Mouse (Mus musculus) cerebellum, adult 2 months (tissue): ENCODE measurements around the gene Ccdc77. TPM values are rescaled to one million over a fixed set of nuclear protein-coding genes. Genes with fewer than 3 reads are reported as not detected.
A peak's percentile ranks its signal among the peaks of the same experiment; 100 is the strongest.

Source experiments
- DNase-seq, 2 experiments: peaks; one replicate each; pipeline ENCODE4 v3.0.0; 2021
- H3K27ac ChIP-seq: fragments of 200-500 bp; 2 replicates; pipeline ENCODE4 v1.5.1; 2012; ENCODE audit warnings: low read length, control low read depth, inconsistent platforms; ENCODE audit not compliant: insufficient read depth
- H3K27me3 ChIP-seq: fragments of 200-500 bp; 2 replicates; pipeline ENCODE4 v1.6.1; 2012; ENCODE audit warnings: inconsistent platforms, mild to moderate bottlenecking, low read length, moderate library complexity; ENCODE audit not compliant: control insufficient read depth, insufficient read depth
- H3K4me1 ChIP-seq: fragments of 200-500 bp; 2 replicates; pipeline ENCODE4 v1.6.1; 2011; ENCODE audit warnings: low read length; ENCODE audit not compliant: control insufficient read depth, insufficient read depth
- H3K4me3 ChIP-seq: fragments of 200-500 bp; replicated peaks from 2 replicates; pipeline ENCODE3; 2011; ENCODE audit warnings: mild to moderate bottlenecking, low read depth, low read length, control low read depth; ENCODE audit not compliant: insufficient read depth
- CTCF ChIP-seq: fragments of 200-500 bp; IDR thresholded peaks from 2 replicates; pipeline ENCODE4 v1.5.1; 2011; ENCODE audit warnings: low read depth, mild to moderate bottlenecking, control low read depth, low read length, moderate library complexity, borderline replicate concordance; ENCODE audit not compliant: insufficient read depth
- POLR2A ChIP-seq: fragments of 200-500 bp; IDR thresholded peaks from 2 replicates; pipeline ENCODE4 v1.6.1; 2011; ENCODE audit warnings: low read length, control low read depth, borderline replicate concordance; ENCODE audit not compliant: insufficient read depth
- WGBS: fragments of 180-500 bp; shearing (Covaris S2); methylation state at CpG from one replicate; pipeline ENCODE4 v1.1.7; 2018; 5-methylcytosine and 5-hydroxymethylcytosine counted together
- polyA plus RNA-seq: library from polyadenylated mRNA; depleted of rRNA; stranded (reverse); fragments of >200 nt; gene quantifications from 2 replicates; pipeline ENCODE4 v1.2.3, GENCODE M21; 2012; rRNA removed

The Ccdc77 gene
- polyA plus RNA-seq = 8.0 and 8.8 TPM in 2 replicates

DNA sequence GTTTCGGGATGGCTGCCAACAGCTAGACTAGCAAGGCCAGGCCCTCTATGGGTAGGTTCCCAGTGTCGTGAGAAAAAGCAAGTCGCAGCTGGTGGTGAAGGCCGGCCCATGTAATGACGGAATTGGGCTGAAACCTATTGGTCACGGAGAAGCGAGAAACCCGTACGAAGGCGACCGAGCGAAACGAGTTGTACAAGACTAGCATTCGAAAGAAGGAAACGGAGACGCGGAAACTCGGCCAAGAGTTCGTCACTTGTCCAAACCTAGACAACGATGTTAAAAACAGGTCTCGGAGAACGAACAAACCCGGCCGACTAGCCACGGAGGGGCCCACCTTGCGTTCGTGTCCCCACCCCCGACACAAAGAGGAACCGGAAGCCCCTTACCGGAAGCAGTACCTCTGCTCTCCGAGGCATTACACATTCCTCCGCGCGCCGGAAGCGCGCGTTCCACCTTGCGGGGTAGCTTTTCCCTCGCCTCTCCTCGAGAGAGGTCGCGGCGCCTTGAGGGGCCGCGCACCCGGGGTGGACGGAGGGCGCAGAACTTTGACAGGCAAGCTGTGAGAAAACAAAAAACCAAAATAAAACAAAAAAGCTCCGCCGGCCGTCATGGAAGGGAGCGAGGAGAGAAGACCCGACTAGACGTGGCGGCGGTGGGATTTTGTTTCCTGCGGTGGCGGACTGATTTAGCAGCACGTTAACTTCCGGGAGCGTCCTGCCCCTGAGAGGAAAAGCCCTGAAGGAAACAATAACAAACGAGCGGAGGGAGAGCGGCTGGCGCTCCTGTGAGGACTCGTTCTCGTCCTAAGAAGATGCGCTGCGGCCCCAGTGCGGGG, at the start of gene Ccdc77, which contains the start of gene Kdm5a:
Ccdc77 (minus strand) TSS at position 687 of the 835 bp plus-strand sequence.
Kdm5a (plus strand) TSS at position 437 of the 835 bp plus-strand sequence.
- Histone ChIP-seq H3K4me3 (peak within 1 kb of the TSS; percentile 87), H3K4me1 (no peaks in the 10 kb centered on the region; the same call in 1 of the 2 replicates), H3K27ac (peak within 1 kb of the TSS; percentile 95), H3K27me3 (no peaks in the 10 kb centered on the region)
- TF ChIP-seq POLR2A = peak; percentile 93
- no peak for TF ChIP-seq CTCF
- DNase-seq = peak; percentile 94 to 95
- under 1% methylated on average over 71 of the region's 71 CpGs for WGBS

DNA sequence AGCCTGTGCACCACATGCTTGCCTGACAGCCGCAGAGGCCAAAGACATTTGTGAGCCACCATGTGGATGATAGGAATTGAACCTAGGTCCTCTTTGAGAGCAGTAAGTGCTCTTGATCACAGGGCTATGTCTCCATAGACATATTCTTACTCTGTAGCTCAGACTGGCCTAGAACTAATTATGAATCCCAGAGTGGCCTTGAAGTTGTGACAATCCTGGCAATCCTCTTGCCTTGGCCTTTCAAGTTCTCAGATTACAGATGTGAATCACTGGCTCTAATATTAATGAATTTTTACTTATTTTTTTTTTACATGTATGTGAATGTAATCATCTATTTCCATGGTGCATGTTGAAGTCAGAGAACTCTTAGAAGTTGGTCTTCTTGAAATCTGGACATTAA, 39.8 kb upstream of the Ccdc77 start:
- Histone ChIP-seq H3K27me3 (no peaks in the 10 kb centered on the region), H3K4me3 (no peak overlapping the region), H3K27ac (no peak overlapping the region), H3K4me1 (no peaks in the 10 kb centered on the region)
- DNase-seq = no peak
- TF ChIP-seq POLR2A = no peak
- no peak for TF ChIP-seq CTCF
- 92% methylated on average over 1 of the region's 1 CpGs for WGBS

DNA sequence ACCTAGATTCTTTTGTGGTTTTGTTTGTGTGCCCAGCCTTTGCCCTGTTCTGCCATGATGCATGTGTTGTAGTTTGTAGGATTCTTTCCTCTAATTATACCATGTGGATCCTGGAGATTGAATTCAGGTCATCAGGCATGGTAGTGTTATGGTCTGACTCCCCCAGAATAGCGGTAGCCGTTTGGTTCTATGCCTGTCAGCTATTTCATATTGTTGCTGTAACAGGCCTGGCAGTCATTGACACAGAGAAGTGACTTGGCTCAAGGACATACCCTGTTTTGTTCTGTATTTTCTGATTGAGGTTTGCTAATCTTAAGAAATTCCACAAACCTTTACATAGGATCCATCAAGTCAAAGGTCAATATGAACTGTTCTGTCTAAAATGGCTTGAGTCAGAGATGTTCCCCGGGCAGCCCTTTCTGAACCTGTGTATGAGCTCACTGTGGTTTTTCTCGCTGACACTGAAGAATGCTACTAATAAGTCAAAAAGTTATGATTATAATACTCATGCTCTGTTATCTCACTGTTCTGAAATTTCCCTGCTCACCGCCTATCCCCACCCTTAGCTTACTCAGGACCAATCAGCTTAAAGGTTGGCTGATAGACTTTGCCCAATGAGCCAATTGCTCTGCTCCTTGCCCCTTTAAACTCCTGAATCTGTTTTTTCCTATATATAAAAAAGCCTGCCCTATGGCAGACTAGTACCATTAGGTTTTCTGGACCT, 31.6 kb upstream of the Ccdc77 start:
- no peaks in the 10 kb centered on the region for H3K4me1 ChIP-seq
- no peaks in the 10 kb centered on the region for H3K27me3 ChIP-seq
- WGBS = 94% methylated on average over 5 of the region's 5 CpGs
- no peak overlapping the region for H3K4me3 ChIP-seq
- H3K27ac ChIP-seq = no peak overlapping the region
- DNase-seq = no peak
- TF ChIP-seq POLR2A (no peak), CTCF (no peak)

DNA sequence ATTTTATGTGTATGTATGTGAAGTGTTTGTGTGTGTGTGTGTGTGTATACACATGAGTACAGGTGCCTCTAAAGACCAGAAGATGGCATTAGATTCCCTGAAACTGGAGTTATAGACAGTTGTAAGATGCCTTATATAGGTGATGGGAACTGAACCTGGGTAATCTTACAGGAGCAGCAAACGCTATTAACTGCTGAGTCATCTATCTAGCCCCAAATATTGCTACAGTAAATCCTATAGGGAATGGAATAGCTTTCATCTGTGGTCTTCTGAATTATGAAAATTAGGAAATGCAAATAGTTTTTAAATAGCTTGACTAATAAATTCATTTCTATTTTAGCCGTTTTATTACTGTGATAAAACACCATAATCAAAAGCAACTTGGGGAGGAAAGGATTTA, 28.6 kb upstream of the Ccdc77 start:
- Histone ChIP-seq H3K4me3 (no peak overlapping the region), H3K4me1 (no peaks in the 10 kb centered on the region), H3K27ac (no peak overlapping the region), H3K27me3 (no peaks in the 10 kb centered on the region)
- 91% methylated on average over 2 of the region's 2 CpGs for WGBS
- no peak for TF ChIP-seq POLR2A
- no peak for TF ChIP-seq CTCF
- no peak for DNase-seq

DNA sequence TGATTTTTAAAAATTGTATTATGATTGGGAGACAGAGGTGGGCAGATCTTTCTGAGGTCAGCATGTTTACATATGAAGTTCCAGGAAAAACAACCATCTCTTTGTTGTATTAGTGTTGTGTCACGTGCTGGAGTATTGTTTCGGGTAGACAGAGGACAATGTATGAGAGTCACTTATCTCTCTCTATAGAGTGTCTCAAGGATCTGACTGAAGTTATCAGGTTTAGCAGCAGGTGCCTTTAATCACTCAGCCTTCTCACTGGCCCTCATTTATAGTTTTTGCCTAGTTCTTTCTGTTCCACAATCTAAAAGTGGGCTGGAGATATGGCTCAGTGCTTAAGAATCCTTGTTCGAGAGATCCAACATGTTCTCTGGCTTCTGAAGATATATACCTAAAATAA, 25.9 kb upstream of the Ccdc77 start:
- Histone ChIP-seq H3K4me1 (no peaks in the 10 kb centered on the region), H3K4me3 (no peak overlapping the region), H3K27me3 (no peaks in the 10 kb centered on the region), H3K27ac (no peak overlapping the region)
- DNase-seq = no peak
- TF ChIP-seq POLR2A (no peak), CTCF (no peak)
- WGBS = 89% methylated on average over 3 of the region's 3 CpGs

DNA sequence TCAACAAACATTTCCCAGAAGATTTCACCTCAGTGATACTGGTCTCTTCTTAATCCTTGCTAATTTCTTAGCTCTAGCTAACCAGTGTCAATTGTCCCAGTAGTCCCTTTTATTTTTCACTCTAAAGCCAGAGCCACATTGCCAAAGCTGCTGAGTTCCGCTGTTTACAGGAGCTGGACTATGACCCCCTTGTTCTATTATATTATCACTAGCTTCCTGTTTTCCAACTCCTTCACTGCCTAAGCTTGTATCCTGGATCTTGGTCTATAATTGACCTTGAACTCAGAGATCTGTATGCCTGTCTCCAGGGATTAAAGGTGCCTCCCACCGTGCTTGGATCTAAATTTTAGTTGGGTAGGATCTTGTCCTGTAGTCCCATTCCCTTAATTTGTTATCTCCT, 12.6 kb upstream of the Ccdc77 start:
- Histone ChIP-seq H3K27ac (no peak overlapping the region), H3K27me3 (no peaks in the 10 kb centered on the region), H3K4me3 (no peak overlapping the region), H3K4me1 (no peaks in the 10 kb centered on the region)
- 92% methylated on average over 2 of the region's 2 CpGs for WGBS
- no peak for DNase-seq
- TF ChIP-seq POLR2A (no peak), CTCF (no peak)

DNA sequence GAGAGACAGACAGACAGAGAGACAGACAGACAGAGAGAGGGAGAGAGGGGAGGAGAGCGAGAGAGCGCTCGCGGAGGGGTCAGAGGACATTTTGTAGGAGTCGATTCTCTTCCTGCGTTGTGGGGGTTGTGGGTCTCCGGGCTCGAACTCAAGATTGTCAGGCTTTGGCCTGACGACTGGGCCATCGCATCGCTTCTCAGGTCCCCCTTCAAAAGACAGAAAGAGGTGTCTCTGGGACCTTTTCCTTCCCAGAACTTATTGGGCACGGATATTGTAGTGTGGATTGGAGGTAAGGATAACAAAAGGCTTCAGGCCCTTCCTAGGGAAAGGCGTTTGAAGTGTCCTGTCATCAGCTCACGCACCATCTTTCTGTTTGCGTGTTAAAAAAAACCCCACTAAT, 877 bp upstream of the Ccdc77 start:
- no peaks in the 10 kb centered on the region for H3K27me3 ChIP-seq
- H3K27ac ChIP-seq = no peak overlapping the region
- peak overlapping the region; percentile 87 for H3K4me3 ChIP-seq
- DNase-seq = no peak
- no peak for TF ChIP-seq POLR2A
- no peak for TF ChIP-seq CTCF
- no peaks in the 10 kb centered on the region; the same call in 1 of the 2 replicates for H3K4me1 ChIP-seq
- 3% methylated on average over 15 of the region's 15 CpGs for WGBS
